In the genomic region with DNA sequence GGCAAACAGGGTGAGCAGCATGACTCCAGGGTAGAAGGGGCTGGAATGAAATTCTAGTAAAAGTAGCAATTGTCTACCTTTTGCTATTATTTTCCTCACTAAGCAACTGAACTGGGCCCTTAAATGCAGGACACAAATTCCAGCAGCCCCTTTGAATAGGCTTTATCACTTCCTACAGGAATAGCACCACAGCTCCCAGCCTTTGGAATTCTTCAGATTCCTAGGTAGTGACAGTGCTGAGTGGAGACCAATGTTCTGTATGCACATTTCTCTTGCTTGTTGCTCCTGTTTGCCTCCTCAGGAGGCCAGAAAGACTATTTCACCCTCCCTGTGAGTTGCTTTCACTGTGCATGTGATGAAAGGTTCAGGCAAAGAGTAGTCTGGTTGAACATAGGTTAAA, we compare ENCODE assay signal across 41 mouse cellular contexts. TPM values are rescaled to one million over a fixed set of nuclear protein-coding genes. Genes with fewer than 3 reads are reported as not detected.
DNase-seq lines count a peak whose midpoint lies in the region; ATAC-seq lines count a peak whose summit lies in the region.
"Had no signal": no experiment of that assay in that cellular context is flagged by ENCODE, and none has a peak within 500 bp of the region (broad histone marks: within the 10 kb centered on the region; RNA-seq: fewer than 3 reads in every experiment).

No protein-coding gene starts in this region.

- DNase-seq in heart, adult 8-10 months (ENCODE audit: low spot score): no peak
- DNase-seq in ES-CJ7 (ENCODE audit: low read depth, low spot score): peak; percentile 1
- peak; percentile 77 for DNase-seq in Muller cell, postnatal 12 days (ENCODE audit: inconsistent ontology term)
- peak; percentile 9 for DNase-seq in heart, postnatal 4 days
- DNase-seq in thymus, postnatal 36 days: no peak
- no peak for DNase-seq in liver
- DNase-seq: adrenal gland, postnatal 14 days; cerebellum, adult 11-12 months; cerebellum, adult 9-11 months; gastrocnemius, adult 2 months; kidney, adult 11 months; kidney, postnatal 25 days; liver, postnatal 0 days; lung, postnatal 36 days; right cerebral cortex, postnatal 4 days; thymus, adult 2 months; thymus, postnatal 4 days had no signal

- H3K36me3 ChIP-seq in heart, embryonic 12.5 days: no peaks in the 10 kb centered on the region
- H3K36me3 ChIP-seq: hindbrain, embryonic 10.5 days; hindbrain, embryonic 15.5 days; limb, embryonic 13.5 days; liver, embryonic 12.5 days; midbrain, embryonic 12.5 days; neural tube, embryonic 12.5 days had no signal

- peak overlapping the region; percentile 71 for H3K27ac ChIP-seq in heart, embryonic 12.5 days (ENCODE audit: poor library complexity, severe bottlenecking)
- H3K27ac ChIP-seq: gastrocnemius, adult 2 months; hindbrain, embryonic 10.5 days; hindbrain, embryonic 15.5 days; limb, embryonic 13.5 days; liver, embryonic 12.5 days; midbrain, embryonic 12.5 days; neural tube, embryonic 12.5 days had no signal

- ATAC-seq in heart, embryonic 12.5 days (ENCODE audit: insufficient number of reproducible peaks, low FRiP score): no peak
- ATAC-seq: CD4-positive, CD25-positive, alpha-beta regulatory T cell, adult 4 months; forebrain, embryonic 16.5 days; inflammation-experienced regulatory T-cells, adult 6 months; liver, embryonic 12.5 days; liver, postnatal 0 days had no signal

- H3K9ac ChIP-seq in heart, embryonic 12.5 days: no peak overlapping the region
- H3K9ac ChIP-seq: hindbrain, embryonic 15.5 days; limb, embryonic 13.5 days; liver, embryonic 12.5 days; liver, postnatal 0 days; midbrain, embryonic 12.5 days; neural tube, embryonic 12.5 days had no signal

- H3K4me3 ChIP-seq in heart, embryonic 12.5 days: no peak overlapping the region
- H3K4me3 ChIP-seq: erythroblast, embryonic 14.5 days; gastrocnemius, adult 2 months; hindbrain, embryonic 10.5 days; hindbrain, embryonic 15.5 days; limb, embryonic 13.5 days; liver, embryonic 12.5 days; midbrain, embryonic 12.5 days; myocyte; neural tube, embryonic 12.5 days had no signal

- H3K4me2 ChIP-seq in heart, embryonic 12.5 days: no peak overlapping the region
- H3K4me2 ChIP-seq: hindbrain, embryonic 15.5 days; limb, embryonic 13.5 days; liver, embryonic 12.5 days; midbrain, embryonic 12.5 days; neural tube, embryonic 12.5 days had no signal

- no peaks in the 10 kb centered on the region for H3K27me3 ChIP-seq in heart, embryonic 12.5 days (replicated peaks)
- H3K27me3 ChIP-seq: hindbrain, embryonic 15.5 days; limb, embryonic 13.5 days; liver, embryonic 12.5 days; midbrain, embryonic 12.5 days; neural tube, embryonic 12.5 days had no signal

- no peaks in the 10 kb centered on the region for H3K9me3 ChIP-seq in heart, embryonic 12.5 days (replicated peaks)
- H3K9me3 ChIP-seq: hindbrain, embryonic 10.5 days; hindbrain, embryonic 15.5 days; limb, embryonic 13.5 days; liver, embryonic 12.5 days; midbrain, embryonic 12.5 days; neural tube, embryonic 12.5 days had no signal

- H3K4me1 ChIP-seq in heart, embryonic 12.5 days (replicated peaks): no peaks in the 10 kb centered on the region
- H3K4me1 ChIP-seq: hindbrain, embryonic 10.5 days; hindbrain, embryonic 15.5 days; limb, embryonic 13.5 days; liver, embryonic 12.5 days; midbrain, embryonic 12.5 days; neural tube, embryonic 12.5 days had no signal

RNA-seq across cellular contexts. Expression of gene 3830417A13Rik, which starts 7.9 kb away (rescaled TPM):
- 0.12 and 0.23 TPM in 2 replicates for polyA plus RNA-seq in heart, embryonic 12.5 days (2016; fragmentation: Nextera tagmentation; extraction: Ambion mirVana)
- total RNA-seq in heart, adult 8-10 months (2022): not detected
- total RNA-seq in heart, postnatal 4 days (2021): not detected
- total RNA-seq: adrenal gland, postnatal 14 days; gastrocnemius, adult 2 months; gastrocnemius, postnatal 4 days; layer of hippocampus, adult 18-20 months; layer of hippocampus, postnatal 10 days; left cerebral cortex, adult 18-20 months; left cerebral cortex, postnatal 25 days; megakaryocyte, adult 5-6 weeks; midbrain, postnatal 0 days had no signal
- polyA plus RNA-seq: CD4-positive, CD25-positive, alpha-beta regulatory T cell, adult 4 months; erythroblast, embryonic 14.5 days; forebrain, embryonic 16.5 days; hindbrain, embryonic 15.5 days; inflammation-experienced regulatory T-cells, adult 6 months; kidney, embryonic 14.5 days; liver, embryonic 12.5 days; liver, postnatal 0 days; lung, embryonic 16.5 days; midbrain, postnatal 0 days; neural tube, embryonic 12.5 days; spleen, adult 2 months; thymus, adult 2 months had no signal

RNA-seq across cellular contexts. Expression of gene Gm6760, which starts 29.2 kb away (rescaled TPM):
- not detected in 2 replicates for polyA plus RNA-seq in heart, embryonic 12.5 days (2016; fragmentation: Nextera tagmentation; extraction: Ambion mirVana)
- not detected for total RNA-seq in heart, adult 8-10 months (2022)
- not detected for total RNA-seq in heart, postnatal 4 days (2021)
- total RNA-seq: adrenal gland, postnatal 14 days; gastrocnemius, adult 2 months; gastrocnemius, postnatal 4 days; layer of hippocampus, adult 18-20 months; layer of hippocampus, postnatal 10 days; left cerebral cortex, adult 18-20 months; left cerebral cortex, postnatal 25 days; megakaryocyte, adult 5-6 weeks; midbrain, postnatal 0 days had no signal
- polyA plus RNA-seq: CD4-positive, CD25-positive, alpha-beta regulatory T cell, adult 4 months; embryonic facial prominence, embryonic 14.5 days; erythroblast, embryonic 14.5 days; forebrain, embryonic 11.5 days; forebrain, embryonic 16.5 days; hindbrain, embryonic 10.5 days; hindbrain, embryonic 15.5 days; inflammation-experienced regulatory T-cells, adult 6 months; kidney, embryonic 14.5 days; limb, embryonic 13.5 days; liver, embryonic 12.5 days; liver, postnatal 0 days; lung, embryonic 16.5 days; midbrain, embryonic 12.5 days; midbrain, postnatal 0 days; myocyte; neural tube, embryonic 12.5 days; spleen, adult 2 months; thymus, adult 2 months had no signal

Comparison
In these comparisons a context has a peak if more than half of its experiments do, and no peak if none do; other contexts are left out.
1. DNase-seq: peak in ES-CJ7 (single experiment), Muller cell, postnatal 12 days (single experiment) and heart, postnatal 4 days (single experiment); none in heart, adult 8-10 months (single experiment), thymus, postnatal 36 days (0 of 2) and liver (single experiment).